Mouse (Mus musculus) left cerebral cortex, postnatal 36 days (tissue): Measurements from ENCODE around the gene Hyal3. TPM values are rescaled to one million over a fixed set of nuclear protein-coding genes. Genes with fewer than 3 reads are reported as not detected.
"Not testable (repeated sequence)": the region's sequence is repeated elsewhere in the genome, so short reads cannot be mapped to it uniquely, and the experiment has no call there.

Experiments
- DNase-seq, 2 experiments: peaks; one replicate each; pipeline ENCODE4 v3.0.0; 2021 to 2022; ENCODE audit warnings: low spot score in 2 of 2, mixed read lengths in 1 of 2
- intact Hi-C: fragments of 180-260 bp; cut with DNase I; formaldehyde crosslinking; loops from one replicate; pipeline ENCODE4 v1.15.1; 2025
- total RNA-seq, 2 experiments: library from RNA; stranded (reverse); gene quantifications; 2 replicates each; pipeline ENCODE4 v1.2.3; 2021

The Hyal3 gene
- total RNA-seq, 2 experiments from 2014 or later = 0.79 to 1.9 TPM

- intact Hi-C loops = no loop called here
- no peak for DNase-seq
Measured at GRCm38 (mm10) chr9:107549297-107550074, 31.1 kb upstream of the Hyal3 start.

GRCm38 (mm10) chr9:107550491-107551116 is 30.0 kb upstream of the Hyal3 start:
- no peak for DNase-seq
- intact Hi-C loops = no loop called here

GRCm38 (mm10) chr9:107551117-107551889 is 29.3 kb upstream of the Hyal3 start, which contains the start of gene Rassf1:
Gene Rassf1, plus strand, starts transcription at chr9:107551555.
- intact Hi-C loops = no loop called here
- no peak for DNase-seq

- DNase-seq = no peak
- intact Hi-C loops = no loop called here
Measured at GRCm38 (mm10) chr9:107551890-107552355, 28.7 kb upstream of the Hyal3 start.

- intact Hi-C loops = no loop called here
- DNase-seq = no peak
Measured at GRCm38 (mm10) chr9:107552690-107553393, 27.8 kb upstream of the Hyal3 start.

- peak in 1 of 2 experiments; percentile 54 for DNase-seq
- intact Hi-C loops = no loop called here
Measured at GRCm38 (mm10) chr9:107553541-107554318, 26.9 kb upstream of the Hyal3 start.

GRCm38 (mm10) chr9:107554319-107554825 is 26.2 kb upstream of the Hyal3 start:
- intact Hi-C loops = no loop called here
- peak; percentile 94 to 95 for DNase-seq

- intact Hi-C loops = no loop called here
- no peak for DNase-seq
Measured at GRCm38 (mm10) chr9:107555031-107555457, 25.6 kb upstream of the Hyal3 start.

GRCm38 (mm10) chr9:107555701-107556100 is 24.9 kb upstream of the Hyal3 start:
- intact Hi-C loops = no loop called here
- DNase-seq = no peak

GRCm38 (mm10) chr9:107556346-107556745 is 24.3 kb upstream of the Hyal3 start:
- no peak for DNase-seq
- intact Hi-C loops = no loop called here

- DNase-seq = peak; percentile 95 to 96
- intact Hi-C loops = no loop called here
Measured at GRCm38 (mm10) chr9:107563029-107563581, 17.5 kb upstream of the Hyal3 start, which contains the start of gene Tusc2. Gene Tusc2, plus strand, starts transcription at chr9:107563255.

GRCm38 (mm10) chr9:107565556-107565955 is 15.1 kb upstream of the Hyal3 start:
- intact Hi-C loops, DNase-seq: not testable (repeated sequence)

GRCm38 (mm10) chr9:107566041-107566709 is 14.4 kb upstream of the Hyal3 start:
- peak; percentile 62 to 73 for DNase-seq
- intact Hi-C loops = no loop called here

- no peak for DNase-seq
- intact Hi-C loops = no loop called here
Measured at GRCm38 (mm10) chr9:107566855-107567254, 13.8 kb upstream of the Hyal3 start.

GRCm38 (mm10) chr9:107567702-107568319 is 12.8 kb upstream of the Hyal3 start, which contains the start of gene Hyal2:
Gene Hyal2, plus strand, starts transcription at chr9:107567945.
- DNase-seq = no peak
- intact Hi-C loops = no loop called here

- DNase-seq = peak; percentile 78 to 84
- intact Hi-C loops = no loop called here
Measured at GRCm38 (mm10) chr9:107568331-107569261, 12.0 kb upstream of the Hyal3 start.
